Mouse (Mus musculus): ENCODE results near the gene Gdpd1.
A peak's percentile ranks its signal among the peaks of the same experiment; 100 is the strongest.
"Not testable (repeated sequence)": the region's sequence is repeated elsewhere in the genome, so short reads cannot be mapped to it uniquely, and the experiment has no call there.

Gene Gdpd1

DNA sequence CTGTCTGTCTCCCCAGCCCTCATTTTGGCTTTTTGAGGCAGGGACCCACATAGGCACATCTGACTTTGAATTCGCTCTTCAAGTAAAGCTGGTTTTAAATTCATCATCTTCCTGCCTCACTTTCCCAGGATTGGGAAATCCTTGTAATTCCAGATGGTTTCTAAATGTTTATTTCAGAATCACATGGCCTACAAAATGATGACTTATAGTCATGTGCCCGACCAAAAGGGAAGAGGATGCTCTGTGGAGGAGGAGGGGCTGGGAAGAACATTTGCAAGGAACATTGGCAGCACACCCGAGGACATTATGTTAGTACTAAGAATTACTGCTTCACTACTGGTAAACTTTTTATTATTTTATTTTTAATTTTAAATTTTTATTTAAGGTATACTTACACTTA is 48.5 kb downstream of the Gdpd1 start:
- DNase-seq, result no peak

DNA sequence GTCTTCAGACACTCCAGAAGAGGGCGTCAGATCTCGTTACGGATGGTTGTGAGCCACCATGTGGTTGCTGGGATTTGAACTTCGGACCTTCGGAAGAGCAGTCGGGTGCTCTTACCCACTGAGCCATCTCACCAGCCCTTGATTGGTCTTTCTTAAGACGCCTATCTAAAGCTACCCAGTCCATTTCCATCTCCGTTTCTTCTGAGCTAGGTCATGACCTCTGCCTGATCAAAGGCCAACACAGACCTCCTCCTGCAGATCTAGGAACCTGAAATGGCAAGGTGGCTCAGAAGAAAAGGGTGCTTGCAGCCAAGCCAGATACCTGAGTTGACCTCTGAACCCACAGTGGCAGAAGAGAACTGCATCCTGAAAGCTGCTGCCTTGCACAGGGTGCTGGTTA is 50.6 kb downstream of the Gdpd1 start:
- not testable (repeated sequence) for DNase-seq

DNA sequence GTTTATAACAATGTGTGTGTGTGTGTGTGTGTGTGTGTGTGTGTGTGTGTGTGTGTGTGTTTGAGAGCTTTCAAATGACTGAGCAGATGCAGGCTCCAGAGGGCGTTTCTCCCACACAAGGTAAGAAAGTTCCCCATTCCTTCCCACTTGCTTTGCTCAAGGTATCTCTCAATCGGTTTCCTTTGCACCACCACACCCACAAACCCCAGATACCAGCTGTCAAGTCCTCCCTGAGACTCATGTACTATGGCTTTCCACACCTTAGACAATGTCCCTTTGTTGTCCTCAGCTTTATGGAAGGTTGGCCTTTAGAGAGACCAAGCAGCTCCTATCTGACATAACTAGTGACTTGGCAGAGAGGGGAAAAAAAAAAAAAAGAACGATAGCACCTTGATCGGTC is 51.1 kb downstream of the Gdpd1 start:
- no peak for DNase-seq

DNA sequence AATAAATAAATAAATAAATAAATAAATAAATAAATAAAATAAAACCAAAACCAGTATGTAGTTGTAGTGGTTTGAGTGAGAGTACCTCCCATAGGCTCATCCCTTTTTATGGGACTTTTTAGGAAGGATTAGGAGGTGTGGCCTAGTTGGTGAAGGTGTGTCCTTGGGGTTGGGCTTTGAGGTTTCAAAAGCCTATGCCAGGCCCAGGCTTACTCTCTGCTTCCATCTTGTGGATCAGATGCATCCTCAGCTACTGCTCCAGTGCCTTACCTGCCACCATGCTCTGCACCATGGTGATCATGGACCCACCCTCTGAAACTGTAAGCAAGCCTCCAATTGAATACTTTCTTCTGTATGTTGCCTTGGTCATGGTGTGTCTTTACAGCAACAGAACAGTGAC is 52.3 kb downstream of the Gdpd1 start:
- DNase-seq, result no peak

DNA sequence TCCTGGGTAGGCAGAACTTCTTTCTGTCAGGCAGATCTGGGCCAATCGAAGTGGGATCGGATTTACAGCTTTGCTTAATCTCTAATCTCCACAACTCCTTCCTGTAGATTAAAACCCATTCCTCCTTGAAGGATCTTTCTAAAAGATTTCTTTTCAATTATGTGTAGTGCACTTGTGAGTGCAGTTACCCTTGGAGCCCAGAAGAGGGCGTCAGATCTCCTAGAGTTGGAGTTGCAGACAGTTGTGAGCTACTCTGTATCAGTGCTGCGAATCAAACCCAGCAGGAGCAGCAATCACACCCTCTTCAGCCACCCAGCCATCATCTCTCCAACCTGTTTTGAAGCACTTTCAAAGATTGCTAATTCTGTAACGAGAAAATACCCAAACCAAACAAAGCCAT is 53.4 kb downstream of the Gdpd1 start:
- DNase-seq, result no peak

DNA sequence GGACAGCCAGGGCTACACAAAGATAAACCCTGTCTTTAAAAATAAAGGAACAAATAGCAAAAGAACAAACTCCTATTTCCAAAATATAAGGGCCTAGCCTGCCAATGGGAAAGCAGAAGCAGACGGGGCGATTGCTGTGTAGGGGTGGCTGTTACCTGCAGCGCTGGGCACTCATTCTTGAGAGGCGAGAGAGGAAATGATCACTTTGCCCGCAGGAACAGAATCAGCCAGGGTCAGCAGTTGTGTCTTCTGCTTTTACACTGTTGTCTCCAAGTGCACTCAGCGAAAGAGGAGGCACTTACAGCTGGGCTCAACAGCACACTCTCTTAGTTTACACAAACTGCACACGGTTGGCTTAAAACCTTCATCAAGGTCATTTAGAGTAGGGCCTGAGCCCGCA is 54.4 kb downstream of the Gdpd1 start:
- DNase-seq, result no peak

DNA sequence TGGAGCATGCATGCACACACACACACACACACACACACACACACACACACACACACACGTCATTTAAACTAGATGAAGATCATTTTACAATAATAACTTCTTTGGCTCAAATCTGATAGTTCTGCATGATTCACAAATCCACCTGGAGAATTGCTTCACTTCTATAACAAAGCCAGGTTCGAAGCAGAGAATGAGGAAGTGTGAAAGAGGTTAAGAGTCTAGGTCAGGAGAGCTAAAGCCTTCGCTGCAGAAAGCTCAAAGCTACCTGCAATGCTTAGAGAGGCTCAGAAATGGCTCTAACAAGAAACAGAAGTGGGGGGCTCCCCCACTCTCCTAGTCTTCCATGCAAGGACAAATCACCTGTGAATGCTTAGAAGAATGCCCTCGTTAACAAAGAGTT is 55.8 kb downstream of the Gdpd1 start:
- DNase-seq, result no peak

DNA sequence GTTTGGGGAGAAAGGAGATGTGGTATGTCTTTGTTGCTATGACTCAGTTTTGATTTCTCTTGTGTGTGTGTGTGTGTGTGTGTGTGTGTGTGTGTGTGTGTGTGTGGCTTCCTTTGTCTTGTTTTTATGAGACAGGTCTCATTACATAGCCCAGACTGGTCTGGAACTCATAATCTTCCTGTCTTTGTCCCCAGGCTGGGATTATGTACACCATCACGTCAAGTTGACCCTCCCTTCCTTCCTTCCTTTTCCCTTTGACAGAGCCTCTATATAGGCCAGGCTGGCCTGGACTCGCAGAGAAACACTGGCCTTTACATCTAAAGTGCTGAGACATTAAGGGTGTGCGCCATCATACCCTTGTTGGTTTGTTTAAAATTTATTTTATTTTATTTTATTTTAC is 58.2 kb downstream of the Gdpd1 start:
- DNase-seq, result no peak

DNA sequence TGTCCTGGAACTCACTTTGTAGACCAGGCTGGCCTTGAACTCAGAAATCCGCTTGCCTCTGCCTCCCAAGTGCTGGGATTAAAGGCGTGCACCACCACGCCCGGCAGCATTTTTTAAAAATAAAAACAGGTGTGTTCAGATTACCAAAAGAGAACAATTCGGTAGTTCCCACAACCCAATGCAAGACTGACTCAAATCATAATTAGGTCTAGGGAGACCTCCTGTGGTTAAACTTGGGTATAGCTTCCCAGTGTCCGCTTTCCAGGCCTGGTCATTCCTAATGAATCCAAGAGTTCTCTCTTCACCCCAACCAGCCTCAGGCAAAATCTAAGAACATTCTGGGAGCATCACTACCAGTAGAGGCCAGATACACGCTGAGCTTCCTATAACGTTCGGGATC is 63.4 kb downstream of the Gdpd1 start:
- peak; percentile 66 for DNase-seq

DNA sequence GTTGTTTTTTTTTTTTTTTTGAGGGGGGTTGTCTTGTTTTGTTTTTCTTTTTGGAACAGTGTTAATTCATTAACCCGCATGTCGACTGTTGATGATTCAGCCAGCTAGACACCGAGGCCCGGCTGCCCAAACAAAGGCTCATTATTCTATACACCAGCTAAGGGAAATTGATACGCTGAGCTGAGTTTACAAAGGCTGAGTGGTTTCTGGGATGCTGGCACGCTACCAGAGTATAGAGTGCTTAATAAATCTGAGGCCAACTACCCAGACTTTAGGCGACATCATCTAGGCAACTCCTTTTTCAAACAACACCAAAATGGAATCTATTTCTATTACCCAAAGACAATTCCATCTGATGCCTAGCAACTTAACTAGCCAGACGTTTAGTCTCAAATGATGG is 66.5 kb downstream of the Gdpd1 start:
- no peak for DNase-seq

DNA sequence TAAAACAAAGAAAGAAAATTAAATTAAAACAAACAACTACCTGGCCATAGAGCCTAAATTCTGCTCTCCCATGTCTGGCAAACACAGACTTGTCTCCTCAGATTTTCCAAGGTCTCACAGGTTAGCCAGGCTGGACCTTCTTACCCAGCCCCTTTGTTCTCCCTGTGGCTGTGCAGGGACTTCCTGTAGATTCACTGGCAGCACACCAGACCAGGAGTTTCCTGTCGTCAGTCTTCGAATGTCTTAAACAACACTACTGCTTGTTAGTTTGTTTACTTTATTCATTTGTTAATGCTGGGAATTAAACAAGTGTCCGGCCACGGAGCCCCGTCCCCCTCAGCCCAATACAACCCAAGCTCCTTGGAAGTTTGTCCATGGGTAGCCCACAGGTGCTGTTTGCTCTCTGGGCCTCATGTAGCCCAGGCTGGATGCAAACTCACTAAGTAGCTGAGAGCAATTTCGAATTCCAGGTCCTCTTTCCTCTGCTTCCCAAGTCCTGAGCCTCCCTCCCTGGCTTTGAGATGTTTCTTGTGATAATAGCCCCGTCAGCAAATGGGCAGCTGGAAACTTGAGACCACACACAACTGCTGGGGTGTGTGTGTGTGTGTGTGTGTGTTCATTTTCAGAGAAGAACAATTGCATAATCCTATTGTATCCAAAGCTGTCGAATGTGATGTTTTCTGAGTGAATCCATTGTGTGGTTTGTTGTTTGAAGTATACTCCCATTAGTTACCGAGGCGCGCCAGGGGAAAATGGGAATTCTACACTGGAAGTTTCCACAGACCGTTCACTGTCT is 68.7 kb downstream of the Gdpd1 start:
- no peak for DNase-seq

DNA sequence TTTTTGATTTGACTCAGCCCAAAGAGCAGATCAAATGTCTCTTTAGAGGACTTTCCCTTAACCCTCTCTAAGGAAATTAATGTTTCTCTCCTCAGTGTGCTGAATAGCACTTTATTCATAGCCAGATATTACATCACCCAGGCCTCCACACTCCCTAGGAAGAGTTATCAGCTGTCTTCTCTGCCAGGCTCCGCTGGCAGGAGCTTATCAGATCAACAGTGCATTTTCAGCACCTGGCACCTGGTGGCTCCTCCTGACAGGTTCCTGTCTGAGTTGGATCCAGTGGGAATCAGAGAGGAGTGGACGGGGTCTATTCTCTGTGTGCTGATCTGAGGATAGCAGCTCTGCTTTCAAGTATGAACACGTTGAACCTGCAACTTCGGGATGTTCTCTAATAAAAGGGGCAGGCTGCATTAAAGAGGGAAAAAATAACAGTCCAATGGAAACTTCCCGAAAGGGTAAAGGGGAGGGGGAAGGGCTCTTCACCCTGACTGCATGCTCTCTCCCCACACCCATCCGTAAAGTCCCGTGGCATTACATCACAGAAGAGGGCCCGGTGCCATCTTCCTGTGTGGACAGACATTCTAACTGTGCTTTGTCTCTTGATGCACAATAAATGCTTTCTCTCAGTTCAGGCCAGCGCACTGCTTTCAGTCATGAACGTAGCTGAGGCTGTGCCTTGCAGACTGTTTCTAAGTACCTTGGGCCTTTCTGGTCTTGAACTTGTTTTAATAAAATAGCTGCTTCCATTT is 71.6 kb downstream of the Gdpd1 start:
- DNase-seq, result no peak

DNA sequence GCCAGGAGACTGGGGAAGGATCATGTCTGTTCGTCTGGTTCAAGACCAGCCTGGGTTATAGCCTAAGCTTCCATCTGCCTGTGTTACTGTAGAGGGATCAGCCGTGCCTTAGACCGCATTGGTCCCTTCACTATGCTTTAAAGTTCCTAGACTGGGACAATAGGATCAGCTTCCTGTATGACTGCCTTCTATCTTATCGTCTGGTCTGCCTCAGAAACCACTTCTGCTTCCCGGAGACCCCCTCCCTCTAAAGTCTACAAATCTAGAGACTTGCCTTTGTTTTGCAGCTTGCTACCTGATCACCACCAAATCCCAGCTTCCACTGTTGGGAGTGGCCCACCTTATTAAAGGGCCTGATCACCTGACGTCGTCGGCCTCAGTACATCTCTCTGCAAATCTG is 72.6 kb downstream of the Gdpd1 start:
- no peak for DNase-seq

DNA sequence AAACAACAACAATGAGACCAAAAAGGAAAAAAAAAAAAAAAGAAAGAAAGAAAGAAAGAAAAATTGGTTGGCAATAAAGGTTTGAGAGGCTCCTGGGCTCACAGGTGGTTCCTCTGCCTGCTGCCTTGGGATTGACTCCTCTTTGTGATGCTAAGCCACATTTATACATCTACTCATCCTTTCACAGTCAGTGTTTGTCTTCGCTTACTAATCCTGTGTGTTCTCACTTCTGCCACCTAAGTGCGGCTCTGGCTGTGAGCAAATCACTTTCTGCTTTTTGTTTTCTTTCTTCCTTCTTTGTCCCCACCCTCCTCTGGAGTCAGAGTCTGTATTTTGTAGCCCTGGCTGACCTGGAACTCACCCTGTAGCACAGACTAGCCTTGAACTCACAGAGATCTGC is 77.6 kb downstream of the Gdpd1 start:
- DNase-seq, result no peak

DNA sequence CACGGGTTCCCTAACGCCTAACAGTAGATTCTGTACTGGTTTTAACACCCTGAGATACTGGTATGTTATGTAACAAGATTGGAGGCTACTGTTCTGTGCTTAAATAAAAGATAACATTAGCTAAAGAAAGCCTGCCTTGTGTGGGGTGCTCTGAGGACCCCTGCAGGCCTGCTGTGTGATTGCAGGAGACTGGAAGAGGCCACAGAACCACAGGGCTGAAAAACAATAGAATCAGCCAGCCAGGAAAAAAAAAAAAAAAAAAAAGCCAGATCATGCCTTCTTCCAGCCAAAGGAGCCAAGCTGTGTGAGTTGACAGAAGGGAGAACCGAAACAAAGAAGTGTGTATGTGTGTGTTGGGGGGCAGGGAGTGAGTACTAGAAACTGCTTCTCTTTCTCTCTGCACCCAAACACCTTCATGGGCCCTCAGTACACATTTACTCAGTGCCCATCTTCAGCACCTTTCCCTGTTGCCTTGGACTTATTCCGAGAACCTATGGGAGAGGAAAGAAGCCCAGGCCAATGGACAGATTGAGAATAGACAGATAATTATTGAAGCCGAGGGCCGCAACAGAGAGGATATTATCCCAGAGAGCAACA is 78.1 kb downstream of the Gdpd1 start:
- DNase-seq, result peak; percentile 61

DNA sequence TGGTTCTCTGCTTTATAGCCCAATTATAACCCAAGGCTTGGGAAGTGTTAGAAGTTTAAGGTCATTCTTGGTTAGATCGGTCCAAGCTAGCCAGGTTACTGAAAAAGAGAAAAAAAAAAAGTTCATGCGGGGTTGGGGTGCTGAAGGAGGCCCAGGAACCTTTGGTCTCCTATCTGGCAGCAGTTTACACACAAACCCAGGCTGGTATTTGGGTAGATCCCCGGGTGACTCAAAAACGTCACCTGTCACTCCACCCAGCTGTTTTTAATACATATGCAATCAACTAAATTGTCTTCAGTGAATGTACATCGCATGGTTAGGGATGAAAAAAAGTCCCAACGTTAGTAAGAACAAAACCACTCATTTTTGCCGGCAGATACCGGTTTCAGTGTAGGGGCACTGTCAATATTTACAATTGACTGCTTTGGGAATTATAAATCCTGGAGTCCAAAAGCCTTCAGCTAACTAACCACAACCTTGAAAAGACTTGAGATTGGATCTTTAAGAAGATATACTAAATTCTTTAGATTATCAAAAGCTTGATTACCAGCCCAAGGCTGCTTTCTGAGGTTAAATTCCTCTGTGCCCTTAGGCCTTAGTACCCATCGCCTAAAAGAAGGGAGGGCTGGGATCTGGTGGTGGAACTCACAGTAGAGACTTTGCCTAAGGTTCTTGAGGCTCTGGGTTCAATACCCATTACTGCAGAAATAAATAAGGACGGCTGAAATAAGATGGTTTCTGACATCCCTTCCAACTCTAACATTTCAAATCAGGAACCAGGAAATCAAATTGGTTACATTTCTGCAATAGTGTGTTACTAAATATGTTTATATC is 78.9 kb downstream of the Gdpd1 start:
- DNase-seq, result no peak

DNA sequence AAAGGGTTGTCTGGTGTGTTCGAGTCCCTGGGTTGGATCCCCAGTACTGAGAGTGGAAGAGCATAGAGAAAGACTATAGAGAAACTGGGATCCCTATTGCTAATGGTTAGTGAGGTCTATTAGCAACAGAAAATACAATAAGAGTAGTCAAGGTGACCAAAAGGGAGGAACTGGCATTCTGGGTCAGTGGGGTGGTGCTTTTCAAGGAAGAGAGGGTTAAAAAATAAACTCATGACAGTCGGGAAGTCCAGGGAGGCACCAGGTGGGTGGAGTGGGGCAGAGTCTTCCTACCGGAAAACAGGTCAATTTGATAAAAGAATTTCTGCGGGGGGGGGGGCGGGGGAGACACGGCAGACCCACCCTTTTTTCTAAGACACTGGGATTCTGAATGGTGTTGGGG is 79.5 kb downstream of the Gdpd1 start:
- DNase-seq, result peak; percentile 35

DNA sequence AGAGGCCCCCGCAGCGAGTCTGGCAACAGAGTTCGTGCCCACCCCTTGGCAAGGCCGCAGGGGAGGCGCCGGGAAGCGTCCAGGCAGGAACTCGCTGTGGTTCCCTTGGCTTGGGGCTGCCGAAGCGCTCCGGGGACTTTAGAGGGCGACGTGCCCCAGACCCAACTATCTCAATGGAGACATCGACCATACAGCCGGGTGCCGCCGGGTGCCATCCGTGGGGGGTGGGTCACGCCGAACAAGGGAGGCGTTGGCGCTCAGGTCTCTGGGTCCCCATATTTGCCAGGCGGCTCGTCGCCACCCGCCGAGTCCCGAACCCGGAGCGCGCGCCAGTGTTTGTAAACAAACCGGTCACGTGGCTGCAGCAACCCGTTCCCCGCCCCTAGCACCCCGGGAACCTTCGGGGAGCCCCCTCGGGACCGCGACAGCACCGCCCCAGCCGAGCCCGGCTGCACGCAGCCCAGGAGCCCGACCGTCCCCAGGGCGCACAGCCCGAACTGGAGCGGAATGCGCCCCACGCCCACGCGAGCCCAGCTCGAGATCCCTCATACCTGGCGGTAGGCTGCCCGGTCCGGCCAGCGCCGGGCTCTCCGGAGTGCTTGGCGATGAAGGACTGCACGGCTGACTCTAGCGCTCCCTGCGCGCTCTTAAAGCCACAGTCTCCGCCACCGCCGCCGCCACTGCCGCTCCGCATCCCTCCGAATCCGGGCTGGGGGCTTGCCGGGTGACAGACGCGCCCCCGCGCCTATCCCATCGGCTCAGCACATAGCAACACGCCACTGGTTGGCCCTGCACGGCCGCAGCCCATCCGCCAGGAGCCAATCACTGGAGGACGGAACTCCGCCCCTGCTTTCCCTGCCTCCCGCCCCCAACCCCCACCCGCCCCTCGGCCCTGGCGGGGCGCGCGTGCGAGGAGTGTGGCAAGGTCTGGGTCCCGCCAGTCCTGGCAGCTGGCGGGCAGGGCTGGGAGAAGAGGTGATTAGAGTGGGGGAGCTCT is 80.5 kb downstream of the Gdpd1 start, which contains the start of gene Ypel2:
Gene Ypel2 (minus strand): TSS at position 667 of the 997 bp plus-strand sequence.
- peak; percentile 95 for DNase-seq

DNA sequence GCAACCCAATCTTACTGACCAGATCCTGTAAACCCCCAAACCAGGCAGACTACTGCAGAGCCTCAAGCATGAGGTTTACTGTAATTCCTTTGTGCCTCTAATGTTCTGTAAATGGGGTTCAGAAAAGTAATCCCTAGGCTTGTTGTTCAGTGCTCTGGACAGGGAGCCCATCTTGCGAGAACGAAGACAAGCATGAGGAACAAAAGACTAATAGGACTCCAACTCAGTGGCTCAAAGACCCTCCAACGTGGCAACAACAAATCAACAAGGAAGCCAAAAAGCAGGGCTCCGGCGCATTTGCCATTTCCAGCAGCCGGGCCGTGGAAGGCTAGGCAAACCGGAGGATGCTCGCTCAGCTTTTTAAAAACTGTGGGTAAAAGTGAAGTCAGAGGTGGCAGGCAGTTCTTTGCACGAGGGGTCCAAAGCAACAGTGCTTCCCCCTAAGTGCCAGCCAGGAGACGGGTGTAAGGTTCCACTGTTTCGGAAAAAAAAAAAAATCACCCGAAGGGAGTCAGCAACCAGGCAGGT is 81.3 kb downstream of the Gdpd1 start:
- DNase-seq, result peak; percentile 34

DNA sequence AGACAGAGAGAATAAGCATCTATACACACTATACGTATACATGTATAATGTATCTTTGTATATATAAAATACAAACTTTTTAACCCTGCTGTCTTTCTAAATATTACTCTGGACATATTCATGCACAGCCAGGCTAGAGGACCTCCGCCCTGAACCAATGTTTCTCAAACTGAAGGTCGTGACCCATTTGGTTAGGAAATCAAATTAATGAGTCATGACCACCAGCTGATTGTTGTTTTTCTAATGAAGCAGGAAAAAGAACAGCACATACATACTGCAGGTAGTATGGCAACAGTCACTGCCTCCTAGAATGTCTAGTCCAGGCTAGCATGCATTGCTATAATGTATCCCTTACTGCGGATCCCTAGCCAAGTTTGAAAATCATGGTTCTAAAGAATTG is 82.6 kb downstream of the Gdpd1 start:
- DNase-seq, result no peak

DNA sequence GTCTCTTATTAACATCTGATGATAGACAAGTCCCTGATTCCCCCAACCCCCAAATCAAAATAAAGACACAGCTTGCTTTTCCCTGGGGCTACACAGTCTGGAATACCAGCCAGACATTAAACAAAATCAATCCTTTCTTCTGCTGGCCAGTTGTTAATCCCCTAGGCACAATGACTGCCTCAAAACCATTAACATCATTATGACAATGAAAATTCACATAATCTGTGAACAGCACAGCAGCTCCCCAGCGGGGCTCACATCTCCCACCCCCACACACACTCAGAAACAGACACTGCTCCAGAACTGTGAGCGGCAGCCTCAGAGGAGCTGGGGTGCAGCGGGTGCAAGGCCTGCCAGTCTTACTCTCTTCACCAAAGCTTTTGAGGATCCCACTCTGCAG is 83.6 kb downstream of the Gdpd1 start:
- no peak for DNase-seq

DNA sequence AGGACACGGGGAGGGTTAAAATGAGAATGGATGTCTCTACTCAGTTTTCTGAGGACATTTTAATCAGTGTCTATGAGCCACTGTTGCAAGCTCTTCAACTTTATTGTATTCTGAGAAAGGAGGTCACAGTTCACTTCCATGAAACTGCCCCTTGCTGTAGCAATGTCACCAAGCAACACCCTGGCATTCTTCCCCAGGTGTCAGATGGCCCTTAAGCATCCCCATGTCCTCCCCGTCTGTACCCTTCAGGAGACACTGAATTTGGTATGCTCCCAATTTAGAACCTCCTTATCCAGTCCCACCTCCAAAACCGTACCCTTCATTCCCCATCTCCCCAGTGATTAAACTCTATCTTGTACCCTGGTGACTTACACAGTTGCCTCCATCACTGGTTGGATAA is 88.9 kb downstream of the Gdpd1 start:
- no peak for DNase-seq
